Mouse (Mus musculus): ENCODE measurements around the gene Cnbp. TPM values are rescaled to one million over a fixed set of nuclear protein-coding genes. Genes with fewer than 3 reads are reported as not detected.

Gene Cnbp
- total RNA-seq, 4 experiments from 2014 or later, result 280 to 313 (median 302) TPM

GRCm38 (mm10) chr6:87806857-87807256, 44.0 kb downstream of the Cnbp start:
- no peak for DNase-seq (ENCODE audit: low spot score in 2 of 2)

GRCm38 (mm10) chr6:87806028-87806427, 44.9 kb downstream of the Cnbp start:
- no peak for DNase-seq (ENCODE audit: low spot score in 2 of 2)

- no peak for DNase-seq (ENCODE audit: low spot score in 2 of 2)
Observed at GRCm38 (mm10) chr6:87805448-87805847, 45.5 kb downstream of the Cnbp start.

GRCm38 (mm10) chr6:87804886-87805285, 46.0 kb downstream of the Cnbp start:
- no peak for DNase-seq (ENCODE audit: low spot score in 2 of 2)

GRCm38 (mm10) chr6:87804036-87804435, 46.9 kb downstream of the Cnbp start:
- DNase-seq (ENCODE audit: low spot score in 2 of 2), result no peak

- no peak for DNase-seq (ENCODE audit: low spot score in 2 of 2)
Observed at GRCm38 (mm10) chr6:87802462-87802861, 48.4 kb downstream of the Cnbp start.

GRCm38 (mm10) chr6:87799576-87799975, 51.3 kb downstream of the Cnbp start:
- DNase-seq (ENCODE audit: low spot score in 2 of 2), result no peak

- DNase-seq (ENCODE audit: low spot score in 2 of 2), result no peak
Observed at GRCm38 (mm10) chr6:87797321-87797720, 53.6 kb downstream of the Cnbp start.

GRCm38 (mm10) chr6:87796251-87796880, 54.5 kb downstream of the Cnbp start:
- DNase-seq (ENCODE audit: low spot score in 2 of 2), result no peak

- no peak for DNase-seq (ENCODE audit: low spot score in 2 of 2)
Observed at GRCm38 (mm10) chr6:87795385-87796150, 55.3 kb downstream of the Cnbp start.

GRCm38 (mm10) chr6:87793821-87794510, 56.9 kb downstream of the Cnbp start:
- DNase-seq (ENCODE audit: low spot score in 2 of 2), result no peak

Other genes with a start within 250 kb of the Cnbp start
- 10 to 100 TPM in 1 of 4 experiments, 1 to 10 TPM in 3; 8.2 to 10.3 (median 9.2) TPM for gene Aplf, start 178.9 kb downstream of the Cnbp start, total RNA-seq (2022)
- 1 to 10 TPM; 4.6 to 9.6 (median 8.4) TPM for gene Efcc1, start 120.2 kb downstream of the Cnbp start, total RNA-seq (2022)
- gene Gp9, start 73.0 kb downstream of the Cnbp start, total RNA-seq (2022), result 1 to 10 TPM in 3 of 4 experiments, under 1 TPM in 1; 0.72 to 1.4 (median 1.1) TPM
- gene Rab43, start 38.9 kb downstream of the Cnbp start, total RNA-seq (2022), result 10 to 100 TPM; 14.4 to 22.1 (median 16.7) TPM
- 1 to 10 TPM; 2.2 to 5.0 (median 2.8) TPM for gene Gm45140, start 15.3 kb downstream of the Cnbp start, total RNA-seq (2022)
- gene Isy1, start 12.3 kb downstream of the Cnbp start, total RNA-seq (2022), result 10 to 100 TPM; 27.5 to 30.6 (median 28.5) TPM
- 100 to 1,000 TPM; 245 to 257 (median 245) TPM for gene Copg1, start 36.7 kb upstream of the Cnbp start, total RNA-seq (2022)
- 10 to 100 TPM; 24.7 to 27.7 (median 25.0) TPM for gene Hmces, start 62.8 kb upstream of the Cnbp start, total RNA-seq (2022)
- gene H1fx, start 130.5 kb upstream of the Cnbp start, total RNA-seq (2022), result 10 to 100 TPM; 45.4 to 53.5 (median 49.3) TPM
- 100 to 1,000 TPM; 323 to 394 (median 346) TPM for gene Rab7, start 194.2 kb upstream of the Cnbp start, total RNA-seq (2022)
- 100 to 1,000 TPM; 166 to 188 (median 171) TPM for gene Rpn1, start 233.4 kb upstream of the Cnbp start, total RNA-seq (2022)